Mouse (Mus musculus): ENCODE results near the gene Zeb2. TPM values are rescaled to one million over a fixed set of nuclear protein-coding genes. Genes with fewer than 3 reads are reported as not detected.

Gene Zeb2
- polyA plus RNA-seq, 1 experiment from 2014 or later, result 52.2 TPM

DNA sequence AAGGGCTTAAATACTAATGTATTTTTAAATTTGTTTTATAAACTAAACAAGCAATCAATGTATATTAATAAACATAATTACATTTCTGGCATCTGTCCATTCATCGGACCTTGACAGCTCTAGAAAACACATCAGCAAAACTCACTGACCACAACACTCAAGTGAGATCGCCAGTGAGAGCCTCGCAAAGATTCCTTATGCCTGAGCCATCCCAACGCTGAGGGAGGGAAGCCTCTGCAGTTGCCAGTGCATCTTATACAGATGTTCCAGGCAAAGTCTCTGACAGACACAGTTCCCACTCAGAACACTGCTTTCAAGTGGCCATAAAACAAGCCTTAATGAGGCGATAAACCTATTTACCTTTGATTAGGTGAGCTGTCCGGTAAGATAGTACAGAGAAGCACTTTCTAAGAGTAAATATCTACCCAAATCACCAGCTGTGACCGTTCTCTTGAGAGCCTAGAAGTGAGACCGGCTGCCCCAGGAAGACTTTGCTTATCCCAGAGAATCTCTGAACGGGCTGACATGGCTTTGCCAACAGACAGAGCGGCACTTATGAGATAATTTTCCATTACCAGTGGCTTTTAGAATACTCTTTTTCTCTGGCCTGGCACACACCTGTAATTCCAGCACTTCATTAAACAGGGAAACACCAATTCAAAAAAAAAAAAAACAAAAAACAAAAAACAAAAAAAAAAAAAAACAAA lies 60.2 kb downstream of the Zeb2 start:
- Histone ChIP-seq H3K27ac (ENCODE audit: low read depth, low read length) (no peak overlapping the region), H3K9me3 (ENCODE audit: control insufficient read depth, low read length) (no peaks in the 10 kb centered on the region), H3K4me3 (ENCODE audit: low read length) (no peak overlapping the region), H3K27me3 (ENCODE audit: control insufficient read depth, insufficient read depth, low read length) (no peaks in the 10 kb centered on the region), H3K9ac (ENCODE audit: low read depth, low read length) (no peak overlapping the region), H3K4me2 (replicated peaks; ENCODE audit: low read depth, low read length) (no peak overlapping the region), H3K4me1 (ENCODE audit: control insufficient read depth, insufficient read depth, low read length) (peaks cover 24% of the 10 kb centered on the region), H3K36me3 (ENCODE audit: control insufficient read depth, insufficient read depth, low read length) (no peaks in the 10 kb centered on the region; the same call in 1 of the 2 replicates)
- WGBS, result 39% methylated on average over 10 of the region's 10 CpGs
- no peak for ATAC-seq (ENCODE audit: low FRiP score, low TSS enrichment)

DNA sequence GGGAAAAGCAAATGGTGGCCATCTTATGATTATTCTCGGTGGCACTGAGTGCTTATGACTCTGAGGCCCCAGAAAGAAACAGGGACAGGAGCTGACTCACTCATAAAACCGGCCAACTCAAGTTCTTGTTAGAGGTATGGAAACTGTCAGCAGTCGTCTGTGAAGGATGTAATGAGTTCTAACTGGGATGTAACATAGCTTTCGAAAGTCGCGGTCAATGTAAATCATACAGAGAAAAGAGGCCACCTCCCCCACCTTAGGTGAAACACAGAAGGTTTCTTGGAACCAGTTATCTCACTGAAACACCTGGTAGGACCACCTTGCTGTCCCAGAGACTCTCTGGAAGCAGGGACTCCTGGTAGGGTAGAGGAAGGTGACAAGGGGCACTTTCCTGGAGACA lies 61.3 kb downstream of the Zeb2 start:
- H3K4me2 ChIP-seq (replicated peaks; ENCODE audit: low read depth, low read length), result no peak overlapping the region
- no peak overlapping the region for H3K27ac ChIP-seq (ENCODE audit: low read depth, low read length)
- ATAC-seq (ENCODE audit: low FRiP score, low TSS enrichment), result no peak
- no peak overlapping the region for H3K4me3 ChIP-seq (ENCODE audit: low read length)
- H3K9me3 ChIP-seq (ENCODE audit: control insufficient read depth, low read length), result no peaks in the 10 kb centered on the region
- H3K27me3 ChIP-seq (ENCODE audit: control insufficient read depth, insufficient read depth, low read length), result no peaks in the 10 kb centered on the region
- 47% methylated on average over 6 of the region's 6 CpGs for WGBS
- no peaks in the 10 kb centered on the region; the same call in 1 of the 2 replicates for H3K36me3 ChIP-seq (ENCODE audit: control insufficient read depth, insufficient read depth, low read length)
- no peak overlapping the region for H3K9ac ChIP-seq (ENCODE audit: low read depth, low read length)
- peaks cover 24% of the 10 kb centered on the region for H3K4me1 ChIP-seq (ENCODE audit: control insufficient read depth, insufficient read depth, low read length)

DNA sequence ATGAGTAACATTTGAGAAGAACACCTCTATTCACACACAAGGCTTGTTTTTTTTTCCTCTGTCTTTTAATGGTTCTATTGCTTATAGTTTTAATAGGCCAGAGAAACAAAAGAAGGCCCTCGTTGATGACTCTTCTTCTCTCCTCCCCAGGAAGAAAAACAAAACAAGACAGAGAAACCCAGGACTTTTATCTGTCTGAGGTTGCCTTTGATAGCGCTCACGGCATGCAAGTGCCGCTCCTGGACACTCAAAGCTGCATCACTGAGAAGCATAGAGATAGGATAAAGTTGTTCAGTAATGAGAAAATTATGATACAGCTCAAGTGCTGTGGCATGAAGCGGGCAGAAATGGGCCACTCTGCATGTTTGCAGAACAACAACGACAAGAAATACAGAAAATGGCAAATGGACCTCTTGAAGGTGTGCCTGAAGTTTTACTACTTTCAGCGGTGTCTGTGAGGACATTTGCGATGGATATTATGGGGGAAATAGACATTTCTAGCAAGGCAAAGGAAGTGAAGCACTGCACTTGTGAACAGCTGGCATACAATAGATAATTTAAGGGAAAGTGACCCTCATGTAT lies 62.1 kb downstream of the Zeb2 start:
- Histone ChIP-seq H3K36me3 (ENCODE audit: control insufficient read depth, insufficient read depth, low read length) (no peaks in the 10 kb centered on the region; the same call in 1 of the 2 replicates), H3K9me3 (ENCODE audit: control insufficient read depth, low read length) (no peaks in the 10 kb centered on the region), H3K4me2 (replicated peaks; ENCODE audit: low read depth, low read length) (no peak overlapping the region), H3K4me3 (ENCODE audit: low read length) (no peak overlapping the region), H3K4me1 (ENCODE audit: control insufficient read depth, insufficient read depth, low read length) (peaks cover 24% of the 10 kb centered on the region), H3K27me3 (ENCODE audit: control insufficient read depth, insufficient read depth, low read length) (no peaks in the 10 kb centered on the region), H3K9ac (ENCODE audit: low read depth, low read length) (no peak overlapping the region), H3K27ac (ENCODE audit: low read depth, low read length) (peak overlapping the region; percentile 10; the same call in 1 of the 2 replicates)
- 48% methylated on average over 8 of the region's 8 CpGs for WGBS
- ATAC-seq (ENCODE audit: low FRiP score, low TSS enrichment), result no peak

DNA sequence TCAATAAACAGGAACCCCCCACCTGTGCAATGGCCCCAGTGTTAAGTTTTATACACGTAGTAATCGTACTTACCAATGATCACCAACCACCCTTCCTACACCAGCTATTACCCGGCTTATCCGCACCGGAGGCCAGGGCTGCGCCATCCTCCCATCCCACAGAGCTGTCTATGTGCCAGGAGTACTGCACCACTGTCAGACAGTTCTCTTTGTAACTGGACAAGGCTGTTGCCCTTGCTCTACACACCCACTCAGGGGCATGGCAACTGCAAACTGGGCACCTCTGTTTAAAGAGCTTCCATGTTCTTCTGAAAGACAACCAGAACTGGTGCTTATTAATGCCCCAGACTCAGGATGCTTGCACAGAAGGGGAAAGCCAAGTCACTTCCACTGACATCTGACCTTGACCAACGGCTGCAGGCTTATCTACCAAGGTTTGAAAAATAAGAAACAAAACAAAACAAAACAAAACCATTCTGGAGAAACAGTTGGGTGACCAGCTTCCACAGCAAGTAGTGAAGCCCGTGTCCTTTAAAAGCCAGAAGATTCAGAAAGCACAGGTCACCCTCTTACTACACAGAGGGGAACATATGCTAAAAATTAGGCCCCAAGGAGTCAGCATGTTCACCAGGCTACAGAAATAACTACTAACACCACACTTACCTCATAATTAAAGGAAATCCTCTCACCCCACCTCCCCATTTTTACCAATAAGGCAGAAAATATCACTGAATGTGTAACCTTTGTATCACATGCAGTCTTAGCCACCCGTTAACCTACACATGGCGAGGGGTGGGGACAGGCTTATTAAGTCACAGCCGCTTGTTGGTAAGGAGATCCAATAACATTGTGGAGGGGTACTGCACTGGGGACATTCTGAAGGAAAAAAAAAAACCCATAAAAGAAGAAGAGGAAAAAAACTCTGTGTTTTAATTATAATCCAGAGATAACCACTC lies 62.8 kb downstream of the Zeb2 start:
- Histone ChIP-seq H3K27me3 (ENCODE audit: control insufficient read depth, insufficient read depth, low read length) (no peaks in the 10 kb centered on the region), H3K4me2 (replicated peaks; ENCODE audit: low read depth, low read length) (no peak overlapping the region), H3K27ac (ENCODE audit: low read depth, low read length) (no peak overlapping the region), H3K4me3 (ENCODE audit: low read length) (no peak overlapping the region), H3K9me3 (ENCODE audit: control insufficient read depth, low read length) (no peaks in the 10 kb centered on the region), H3K4me1 (ENCODE audit: control insufficient read depth, insufficient read depth, low read length) (peaks cover 24% of the 10 kb centered on the region), H3K36me3 (ENCODE audit: control insufficient read depth, insufficient read depth, low read length) (no peaks in the 10 kb centered on the region; the same call in 1 of the 2 replicates), H3K9ac (ENCODE audit: low read depth, low read length) (no peak overlapping the region)
- ATAC-seq (ENCODE audit: low FRiP score, low TSS enrichment), result peak; percentile 55; the same call in 1 of the 2 replicates
- 56% methylated on average over 11 of the region's 11 CpGs for WGBS

DNA sequence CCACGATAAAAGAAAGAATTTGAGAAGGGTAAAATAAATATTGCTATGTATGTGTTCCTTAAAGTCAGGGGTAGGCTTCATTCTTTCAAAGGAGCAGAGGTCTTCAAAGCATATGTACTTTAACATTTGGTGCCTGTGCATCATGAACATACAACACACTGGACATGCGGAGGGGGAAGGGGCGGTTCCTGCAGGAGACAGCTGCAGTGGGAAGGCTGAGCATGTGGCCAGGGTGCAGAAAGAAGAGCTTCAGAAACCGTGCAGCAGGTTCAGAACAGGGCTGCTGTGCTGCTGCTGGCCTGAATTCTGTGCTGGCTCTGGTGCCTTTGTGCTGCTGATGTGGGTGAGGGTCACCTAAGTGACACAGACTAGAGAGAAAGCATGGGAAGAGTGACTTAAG lies 64.6 kb downstream of the Zeb2 start:
- Histone ChIP-seq H3K27ac (ENCODE audit: low read depth, low read length) (no peak overlapping the region), H3K27me3 (ENCODE audit: control insufficient read depth, insufficient read depth, low read length) (no peaks in the 10 kb centered on the region), H3K36me3 (ENCODE audit: control insufficient read depth, insufficient read depth, low read length) (no peaks in the 10 kb centered on the region), H3K4me3 (ENCODE audit: low read length) (no peak overlapping the region), H3K9me3 (ENCODE audit: control insufficient read depth, low read length) (no peaks in the 10 kb centered on the region), H3K9ac (ENCODE audit: low read depth, low read length) (no peak overlapping the region), H3K4me2 (replicated peaks; ENCODE audit: low read depth, low read length) (no peak overlapping the region), H3K4me1 (ENCODE audit: control insufficient read depth, insufficient read depth, low read length) (peaks cover 21% of the 10 kb centered on the region)
- 54% methylated on average over 4 of the region's 4 CpGs for WGBS
- ATAC-seq (ENCODE audit: low FRiP score, low TSS enrichment), result no peak

DNA sequence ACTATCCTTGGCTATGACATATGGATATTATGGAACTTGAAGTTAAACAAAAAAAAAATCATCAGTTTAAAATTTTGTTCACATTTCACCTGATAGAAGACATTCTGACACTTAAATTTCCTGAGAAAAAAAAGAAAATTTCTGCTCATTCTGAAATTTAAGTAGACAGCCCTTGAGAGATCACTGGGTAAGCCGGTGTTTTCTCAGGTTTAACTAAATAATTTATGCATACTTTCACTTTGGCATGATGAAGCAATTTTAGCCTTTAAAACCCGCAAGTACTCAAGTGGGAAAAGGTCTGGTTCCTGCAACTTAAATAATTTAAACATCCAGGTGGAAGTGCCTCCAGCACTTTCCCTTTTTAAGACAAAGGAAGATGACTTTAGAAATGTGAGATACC lies 65.9 kb downstream of the Zeb2 start:
- Histone ChIP-seq H3K36me3 (ENCODE audit: control insufficient read depth, insufficient read depth, low read length) (no peaks in the 10 kb centered on the region), H3K4me3 (ENCODE audit: low read length) (no peak overlapping the region), H3K4me1 (ENCODE audit: control insufficient read depth, insufficient read depth, low read length) (peaks cover 18% of the 10 kb centered on the region), H3K9me3 (ENCODE audit: control insufficient read depth, low read length) (no peaks in the 10 kb centered on the region), H3K4me2 (replicated peaks; ENCODE audit: low read depth, low read length) (no peak overlapping the region), H3K27ac (ENCODE audit: low read depth, low read length) (no peak overlapping the region), H3K9ac (ENCODE audit: low read depth, low read length) (no peak overlapping the region), H3K27me3 (ENCODE audit: control insufficient read depth, insufficient read depth, low read length) (no peaks in the 10 kb centered on the region)
- 54% methylated on average over 2 of the region's 2 CpGs for WGBS
- ATAC-seq (ENCODE audit: low FRiP score, low TSS enrichment), result no peak

DNA sequence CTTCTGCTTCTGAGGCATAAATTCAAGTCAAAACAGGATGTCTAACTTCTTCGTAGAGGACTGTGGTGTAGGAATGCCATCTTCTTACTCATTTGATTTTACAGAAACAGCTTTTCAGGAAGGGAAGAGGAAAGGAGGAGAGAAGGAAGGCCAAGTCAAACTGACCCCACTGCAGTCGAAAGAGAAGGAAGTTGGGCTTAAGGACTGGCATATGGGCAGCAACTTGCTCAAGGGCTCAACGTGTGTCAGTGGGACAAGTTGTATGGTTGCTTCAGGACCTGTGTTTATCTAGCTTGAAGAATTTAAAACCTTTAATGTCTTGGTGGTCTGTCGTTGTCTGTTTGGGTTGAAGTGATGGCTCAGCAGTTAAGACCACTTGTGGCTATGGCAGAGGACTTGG lies 67.3 kb downstream of the Zeb2 start:
- Histone ChIP-seq H3K36me3 (ENCODE audit: control insufficient read depth, insufficient read depth, low read length) (no peaks in the 10 kb centered on the region), H3K4me1 (ENCODE audit: control insufficient read depth, insufficient read depth, low read length) (peaks cover 23% of the 10 kb centered on the region), H3K27me3 (ENCODE audit: control insufficient read depth, insufficient read depth, low read length) (no peaks in the 10 kb centered on the region), H3K9ac (ENCODE audit: low read depth, low read length) (no peak overlapping the region), H3K27ac (ENCODE audit: low read depth, low read length) (no peak overlapping the region), H3K4me2 (replicated peaks; ENCODE audit: low read depth, low read length) (no peak overlapping the region), H3K9me3 (ENCODE audit: control insufficient read depth, low read length) (no peaks in the 10 kb centered on the region), H3K4me3 (ENCODE audit: low read length) (no peak overlapping the region)
- WGBS, result 74% methylated on average over 4 of the region's 4 CpGs
- ATAC-seq (ENCODE audit: low FRiP score, low TSS enrichment), result no peak

DNA sequence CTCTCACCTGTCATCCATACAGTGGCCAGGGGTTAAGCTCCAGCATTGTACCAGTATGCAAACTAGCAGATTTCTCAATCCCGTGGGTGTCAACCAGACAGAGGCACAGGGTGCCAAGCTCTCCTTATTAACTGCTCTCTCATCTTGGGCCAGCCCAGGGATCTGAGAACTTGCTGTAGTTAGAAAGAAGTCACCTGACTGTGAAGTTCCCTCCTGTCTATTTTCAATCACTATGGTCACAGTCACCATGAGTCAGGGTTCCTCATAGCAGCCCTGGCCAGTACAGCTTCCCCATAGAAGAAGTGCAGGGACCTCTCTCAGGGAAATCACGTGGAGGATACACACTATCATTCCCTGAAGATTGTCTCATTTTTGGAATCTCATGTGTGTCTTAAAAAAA lies 67.9 kb downstream of the Zeb2 start:
- WGBS, result 59% methylated on average over 2 of the region's 2 CpGs
- ATAC-seq (ENCODE audit: low FRiP score, low TSS enrichment), result no peak
- H3K4me1 ChIP-seq (ENCODE audit: control insufficient read depth, insufficient read depth, low read length), result peaks cover 25% of the 10 kb centered on the region

More for the DNA sequence above, 67.9 kb downstream of the Zeb2 start:
- no peak overlapping the region for H3K4me3 ChIP-seq (ENCODE audit: low read length)
- H3K27me3 ChIP-seq (ENCODE audit: control insufficient read depth, insufficient read depth, low read length), result no peaks in the 10 kb centered on the region
- H3K4me2 ChIP-seq (replicated peaks; ENCODE audit: low read depth, low read length), result no peak overlapping the region
- H3K9ac ChIP-seq (ENCODE audit: low read depth, low read length), result no peak overlapping the region
- H3K27ac ChIP-seq (ENCODE audit: low read depth, low read length), result no peak overlapping the region
- no peaks in the 10 kb centered on the region for H3K36me3 ChIP-seq (ENCODE audit: control insufficient read depth, insufficient read depth, low read length)
- H3K9me3 ChIP-seq (ENCODE audit: control insufficient read depth, low read length), result no peaks in the 10 kb centered on the region

Measured in kidney, embryonic 14.5 days (tissue).